In genomic region chr15:87476247-87476646, GRCm38 (mm10) we compare ENCODE assay signal across 25 mouse cellular contexts.
DNase-seq lines count a peak whose midpoint lies in the region; ATAC-seq lines count a peak whose summit lies in the region.
"Had no signal": no experiment of that assay in that cellular context is flagged by ENCODE, and none has a peak within 500 bp of the region (broad histone marks: within the 10 kb centered on the region; RNA-seq: fewer than 3 reads in every experiment).

No protein-coding gene starts in this region.

- intact Hi-C loops in gastrocnemius, postnatal 14 days (cut with DNase I; ENCODE audit: low total_unique reads): no loop called here
- intact Hi-C loops in gastrocnemius, postnatal 36 days (cut with DNase I): no loop called here

- 0 out of 2 replicates have a peak overlapping the region, but pooled peaks have one; percentile 12 for H3K27ac ChIP-seq in limb, embryonic 12.5 days
- no peak overlapping the region for H3K27ac ChIP-seq in limb, embryonic 10.5 days
- H3K27ac ChIP-seq: embryonic facial prominence, embryonic 15.5 days; heart, embryonic 10.5 days; liver, embryonic 12.5 days; midbrain, embryonic 15.5 days had no signal

- WGBS in limb, embryonic 12.5 days: 34% methylated on average over 11 of the region's 11 CpGs
- 44% methylated on average over 11 of the region's 11 CpGs for WGBS in limb, embryonic 10.5 days

- no peak overlapping the region for H3K4me2 ChIP-seq in limb, embryonic 12.5 days
- H3K4me2 ChIP-seq: embryonic facial prominence, embryonic 15.5 days; liver, embryonic 12.5 days; lung, embryonic 14.5 days; midbrain, embryonic 15.5 days had no signal

- H3K9ac ChIP-seq in limb, embryonic 12.5 days (replicated peaks): no peak overlapping the region
- H3K9ac ChIP-seq: embryonic facial prominence, embryonic 15.5 days; liver, embryonic 12.5 days; lung, embryonic 14.5 days; midbrain, embryonic 15.5 days had no signal

- peak; percentile 14 for DNase-seq in gastrocnemius, postnatal 14 days
- DNase-seq in gastrocnemius, postnatal 36 days: no peak
- DNase-seq in limb, embryonic 10.5 days (ENCODE audit: low spot score): no peak
- peak; percentile 19 for DNase-seq in embryo, embryonic 11 days
- no peak for DNase-seq in adrenal gland, postnatal 25 days
- DNase-seq in frontal cortex, postnatal 10 days (ENCODE audit: low spot score in 2 of 2): no peak
- DNase-seq: adrenal gland, postnatal 14 days; cerebellum, adult 11-12 months; cerebellum, postnatal 36 days; kidney, adult 2 months; lung, embryonic 14.5 days; lung, postnatal 36 days; right cerebral cortex, postnatal 14 days; spleen, adult 18-20 months; thymus, adult 18-20 months; thymus, postnatal 4 days had no signal

- no peaks in the 10 kb centered on the region for H3K9me3 ChIP-seq in limb, embryonic 12.5 days
- no peaks in the 10 kb centered on the region for H3K9me3 ChIP-seq in limb, embryonic 10.5 days (replicated peaks)
- H3K9me3 ChIP-seq: embryonic facial prominence, embryonic 15.5 days; heart, embryonic 10.5 days; liver, embryonic 12.5 days; midbrain, embryonic 15.5 days had no signal

- H3K4me1 ChIP-seq in limb, embryonic 12.5 days (replicated peaks): peaks cover 13% of the 10 kb centered on the region
- H3K4me1 ChIP-seq in limb, embryonic 10.5 days: peaks cover 9% of the 10 kb centered on the region
- H3K4me1 ChIP-seq: heart, embryonic 10.5 days; liver, embryonic 12.5 days; midbrain, embryonic 15.5 days had no signal

- no peaks in the 10 kb centered on the region for H3K27me3 ChIP-seq in limb, embryonic 12.5 days
- H3K27me3 ChIP-seq in limb, embryonic 10.5 days (ENCODE audit: low read depth, poor library complexity, severe bottlenecking): no peaks in the 10 kb centered on the region
- H3K27me3 ChIP-seq: CH12.LX; embryonic facial prominence, embryonic 15.5 days; liver, embryonic 12.5 days; midbrain, embryonic 15.5 days had no signal

- no peak overlapping the region for H3K4me3 ChIP-seq in limb, embryonic 12.5 days (replicated peaks)
- no peak overlapping the region for H3K4me3 ChIP-seq in limb, embryonic 10.5 days
- H3K4me3 ChIP-seq: embryonic facial prominence, embryonic 15.5 days; heart, embryonic 10.5 days; liver, embryonic 12.5 days; midbrain, embryonic 15.5 days; myocyte had no signal

- H3K36me3 ChIP-seq in limb, embryonic 12.5 days: no peaks in the 10 kb centered on the region
- H3K36me3 ChIP-seq in limb, embryonic 10.5 days: no peaks in the 10 kb centered on the region
- H3K36me3 ChIP-seq: embryonic facial prominence, embryonic 15.5 days; heart, embryonic 10.5 days; liver, embryonic 12.5 days; midbrain, embryonic 15.5 days had no signal

- ATAC-seq in limb, embryonic 12.5 days (ENCODE audit: insufficient number of reproducible peaks, insufficient read depth, low FRiP score, low TSS enrichment, low read depth): no peak
- ATAC-seq: activated CD4-positive, CD25-positive, alpha-beta regulatory T cell, adult 4 months; forebrain, embryonic 16.5 days; liver, embryonic 12.5 days; midbrain, embryonic 15.5 days had no signal

Comparison
In these comparisons a context has a peak if more than half of its experiments do, and no peak if none do; other contexts are left out.
1. DNase-seq: peak in gastrocnemius, postnatal 14 days (single experiment) and embryo, embryonic 11 days (single experiment); none in gastrocnemius, postnatal 36 days (0 of 2), limb, embryonic 10.5 days (single experiment), adrenal gland, postnatal 25 days (single experiment) and frontal cortex, postnatal 10 days (0 of 2).